Mouse (Mus musculus) midbrain, embryonic 16.5 days (tissue): ENCODE measurements at regions not wholly inside any gene's neighbourhood (a gene's known extent, or its start where the extent isn't known, plus 50 kb on each side); places are given as distances from the start of the nearest gene placed in this dataset.

Experiments
- ATAC-seq: fragments of 200-750 bp; cut with Nextera tagmentation; 2 replicates; pipeline ENCODE4 v1.8.0; 2017; ENCODE audit warnings: moderate TSS enrichment
- H3K27ac ChIP-seq: fragments of 300-500 bp; sonication (generic); 2 replicates; pipeline ENCODE4 v1.5.1; 2014; ENCODE audit warnings: mild to moderate bottlenecking, low read length, mixed read lengths
- H3K27me3 ChIP-seq: fragments of 300-500 bp; sonication (generic); 2 replicates; pipeline ENCODE4 v1.6.1; 2014; ENCODE audit warnings: low read depth, low read length, mixed read lengths; ENCODE audit not compliant: control insufficient read depth, insufficient read depth
- H3K36me3 ChIP-seq: fragments of 300-500 bp; sonication (generic); 2 replicates; pipeline ENCODE4 v1.6.1; 2014; ENCODE audit warnings: mild to moderate bottlenecking, low read length, moderate library complexity, mixed read lengths; ENCODE audit not compliant: control insufficient read depth, insufficient read depth
- H3K4me1 ChIP-seq: fragments of 300-500 bp; sonication (generic); 2 replicates; pipeline ENCODE4 v1.6.1; 2014; ENCODE audit warnings: mild to moderate bottlenecking, low read length, mixed read lengths; ENCODE audit not compliant: control insufficient read depth, insufficient read depth
- H3K4me2 ChIP-seq: fragments of 300-500 bp; sonication (generic); 2 replicates; pipeline ENCODE4 v1.6.1; 2014; ENCODE audit warnings: mild to moderate bottlenecking, low read length, mixed read lengths
- H3K4me3 ChIP-seq: fragments of 300-500 bp; sonication (generic); 2 replicates; pipeline ENCODE4 v1.5.1; 2014; ENCODE audit warnings: low read depth, mild to moderate bottlenecking, low read length, moderate library complexity, mixed read lengths
- H3K9ac ChIP-seq: fragments of 300-500 bp; sonication (generic); 2 replicates; pipeline ENCODE4 v1.6.1; 2014; ENCODE audit warnings: low read depth, low read length, mixed read lengths
- H3K9me3 ChIP-seq: fragments of 300-500 bp; sonication (generic); replicated peaks from 2 replicates; pipeline ENCODE4 v1.6.1; 2014; ENCODE audit warnings: mild to moderate bottlenecking, low read length, mixed read lengths; ENCODE audit not compliant: control insufficient read depth, poor library complexity, severe bottlenecking
- WGBS: fragments of 180-500 bp; shearing (Covaris S2); extraction: QIAGEN DNeasy Blood & Tissue Kit; methylation state at CpG from one replicate; pipeline ENCODE4 v1.1.7; 2014; 5-methylcytosine and 5-hydroxymethylcytosine counted together

DNA sequence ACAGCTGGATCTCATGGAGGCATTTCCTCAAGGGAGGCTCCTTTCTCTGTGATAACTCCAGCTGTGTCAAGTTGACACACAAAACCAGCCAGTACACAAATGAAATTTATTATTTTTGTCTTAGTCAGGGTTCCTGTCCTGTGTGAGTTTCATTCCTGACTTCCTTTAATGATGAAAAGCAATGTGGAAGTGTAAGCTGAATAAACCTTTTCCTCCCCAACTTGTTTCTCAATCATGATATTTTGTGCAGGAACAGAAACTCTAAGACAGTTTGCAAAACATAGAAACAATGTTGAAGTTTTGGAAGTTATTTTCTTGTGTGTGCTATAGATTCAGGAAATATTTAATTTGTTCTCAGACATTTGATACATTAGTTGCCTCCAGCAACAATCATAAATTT, 526.9 kb downstream of the 1700017N19Rik start:
- no peak overlapping the region for H3K4me2 ChIP-seq
- no peaks in the 10 kb centered on the region for H3K9me3 ChIP-seq
- H3K36me3 ChIP-seq: no peaks in the 10 kb centered on the region
- H3K9ac ChIP-seq: no peak overlapping the region
- no peaks in the 10 kb centered on the region for H3K27me3 ChIP-seq
- H3K27ac ChIP-seq: no peak overlapping the region
- H3K4me1 ChIP-seq: no peaks in the 10 kb centered on the region
- ATAC-seq: no peak
- no peak overlapping the region for H3K4me3 ChIP-seq

- ATAC-seq: no peak
- no peaks in the 10 kb centered on the region for H3K9me3 ChIP-seq
- H3K4me1 ChIP-seq: no peaks in the 10 kb centered on the region
- no peak overlapping the region for H3K9ac ChIP-seq
- H3K27ac ChIP-seq: no peak overlapping the region
- H3K27me3 ChIP-seq: no peaks in the 10 kb centered on the region
- H3K4me2 ChIP-seq: no peak overlapping the region
- no peaks in the 10 kb centered on the region for H3K36me3 ChIP-seq
- no peak overlapping the region for H3K4me3 ChIP-seq
Measured at GRCm38 (mm10) chr10:101120209-101120608, 529.9 kb downstream of the 1700017N19Rik start.

DNA sequence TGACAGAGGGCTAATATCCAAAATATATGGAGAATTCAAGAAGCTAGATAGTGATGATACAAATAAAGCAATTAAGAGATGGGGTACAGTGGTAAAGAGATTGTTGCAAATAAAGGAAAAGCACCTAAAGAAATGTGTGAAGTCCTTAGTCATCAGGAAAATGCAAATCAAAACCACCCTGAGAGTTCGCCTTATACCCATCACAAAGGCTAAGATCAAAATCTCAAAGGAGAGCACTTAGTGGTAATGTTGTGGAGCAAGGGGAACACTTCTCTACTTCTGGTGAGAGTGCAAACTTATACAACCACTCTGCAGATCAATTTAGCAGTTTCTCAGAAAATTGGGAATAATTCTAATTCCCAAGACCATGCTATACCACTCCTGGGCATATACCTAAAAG, 514.2 kb upstream of the Mgat4c start:
- H3K4me1 ChIP-seq: no peaks in the 10 kb centered on the region
- no peak overlapping the region for H3K4me2 ChIP-seq
- H3K27ac ChIP-seq: no peak overlapping the region
- no peak for ATAC-seq
- H3K27me3 ChIP-seq: no peaks in the 10 kb centered on the region
- H3K9ac ChIP-seq: no peak overlapping the region
- no peak overlapping the region for H3K4me3 ChIP-seq
- 88% methylated on average over 1 of the region's 1 CpGs for WGBS
- no peaks in the 10 kb centered on the region for H3K36me3 ChIP-seq
- H3K9me3 ChIP-seq: no peaks in the 10 kb centered on the region

- no peaks in the 10 kb centered on the region for H3K27me3 ChIP-seq
- no peak overlapping the region for H3K4me3 ChIP-seq
- no peak overlapping the region for H3K9ac ChIP-seq
- no peak overlapping the region for H3K4me2 ChIP-seq
- H3K27ac ChIP-seq: no peak overlapping the region
- no peaks in the 10 kb centered on the region for H3K9me3 ChIP-seq
- WGBS: 39% methylated on average over 6 of the region's 6 CpGs
- 0 out of 2 replicates have a peak, but pooled peaks have one; percentile 25 for ATAC-seq
- H3K4me1 ChIP-seq: no peaks in the 10 kb centered on the region
- H3K36me3 ChIP-seq: no peaks in the 10 kb centered on the region
Measured at GRCm38 (mm10) chr10:101171826-101172225, 509.5 kb upstream of the Mgat4c start.

DNA sequence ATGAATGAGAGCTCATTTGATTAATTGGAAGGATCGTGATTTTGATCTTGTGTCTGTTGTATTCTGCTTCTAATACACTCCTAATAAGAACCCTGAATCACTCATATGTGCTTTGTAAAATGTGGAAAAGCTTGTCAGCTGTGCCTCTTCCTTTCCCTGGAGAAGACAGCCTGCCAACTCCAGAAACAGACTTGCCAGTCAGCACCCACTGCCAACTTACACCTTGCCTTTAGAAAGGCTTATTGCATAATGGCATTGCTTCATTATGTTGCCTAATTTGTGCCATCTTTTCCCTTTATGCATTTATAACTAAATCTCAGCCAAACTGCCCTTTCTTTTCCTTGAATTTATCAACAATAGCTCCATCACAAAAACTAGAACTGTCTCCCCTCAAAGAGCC, 492.1 kb upstream of the Mgat4c start:
- 79% methylated on average over 1 of the region's 1 CpGs for whole genome bisulfite sequencing
- no peaks in the 10 kb centered on the region for H3K27me3 ChIP-seq
- H3K9me3 ChIP-seq: no peaks in the 10 kb centered on the region
- ATAC-seq: no peak
- no peak overlapping the region for H3K9ac ChIP-seq
- H3K4me3 ChIP-seq: no peak overlapping the region
- H3K4me1 ChIP-seq: no peaks in the 10 kb centered on the region
- no peak overlapping the region for H3K4me2 ChIP-seq
- H3K27ac ChIP-seq: no peak overlapping the region
- H3K36me3 ChIP-seq: no peaks in the 10 kb centered on the region
